Mouse (Mus musculus): ENCODE measurements at regions not wholly inside any gene's neighbourhood (a gene's known extent, or its start where the extent isn't known, plus 50 kb on each side); places are given as distances from the start of the nearest gene placed in this dataset.

- no peak for ATAC-seq
- Histone ChIP-seq H3K4me1 (replicated peaks; ENCODE audit: control insufficient read depth, insufficient read depth, low read length) (no peaks in the 10 kb centered on the region), H3K27me3 (replicated peaks; ENCODE audit: control insufficient read depth, insufficient read depth, low read length) (no peaks in the 10 kb centered on the region), H3K9ac (ENCODE audit: low read depth, low read length) (no peak overlapping the region), H3K27ac (ENCODE audit: low read depth, low read length) (no peak overlapping the region), H3K4me2 (replicated peaks; ENCODE audit: low read depth) (no peak overlapping the region), H3K36me3 (ENCODE audit: control insufficient read depth, insufficient read depth) (no peaks in the 10 kb centered on the region), H3K4me3 (ENCODE audit: low read depth, low read length) (no peak overlapping the region), H3K9me3 (ENCODE audit: control insufficient read depth) (no peaks in the 10 kb centered on the region)
- no peak for TF ChIP-seq CTCF (IDR thresholded peaks at IDR 0.05; ENCODE audit: low read depth)
- 70% methylated on average over 2 of the region's 2 CpGs for WGBS
Observed at GRCm38 (mm10) chr10:99881901-99882300, 122.4 kb upstream of the Csl start.

GRCm38 (mm10) chr10:99879362-99879761, 119.9 kb upstream of the Csl start:
- 86% methylated on average over 5 of the region's 5 CpGs for WGBS

GRCm38 (mm10) chr10:99864711-99865110, 105.3 kb upstream of the Csl start:
- no peaks in the 10 kb centered on the region for H3K27me3 ChIP-seq (replicated peaks; ENCODE audit: control insufficient read depth, insufficient read depth, low read length)
- no peaks in the 10 kb centered on the region for H3K9me3 ChIP-seq (ENCODE audit: control insufficient read depth)
- ATAC-seq = no peak
- H3K36me3 ChIP-seq (ENCODE audit: control insufficient read depth, insufficient read depth) = no peaks in the 10 kb centered on the region
- 77% methylated on average over 1 of the region's 1 CpGs for WGBS
- no peaks in the 10 kb centered on the region for H3K4me1 ChIP-seq (replicated peaks; ENCODE audit: control insufficient read depth, insufficient read depth, low read length)
- no peak overlapping the region for H3K4me2 ChIP-seq (replicated peaks; ENCODE audit: low read depth)
- no peak overlapping the region for H3K27ac ChIP-seq (ENCODE audit: low read depth, low read length)
- no peak overlapping the region for H3K9ac ChIP-seq (ENCODE audit: low read depth, low read length)
- no peak for TF ChIP-seq CTCF (IDR thresholded peaks at IDR 0.05; ENCODE audit: low read depth)
- H3K4me3 ChIP-seq (ENCODE audit: low read depth, low read length) = no peak overlapping the region

More at GRCm38 (mm10) chr10:99879362-99879761, 119.9 kb upstream of the Csl start:
- no peak for TF ChIP-seq CTCF (IDR thresholded peaks at IDR 0.05; ENCODE audit: low read depth)
- Histone ChIP-seq H3K4me1 (replicated peaks; ENCODE audit: control insufficient read depth, insufficient read depth, low read length) (no peaks in the 10 kb centered on the region), H3K4me2 (replicated peaks; ENCODE audit: low read depth) (no peak overlapping the region), H3K9me3 (ENCODE audit: control insufficient read depth) (no peaks in the 10 kb centered on the region), H3K27me3 (replicated peaks; ENCODE audit: control insufficient read depth, insufficient read depth, low read length) (no peaks in the 10 kb centered on the region), H3K27ac (ENCODE audit: low read depth, low read length) (no peak overlapping the region), H3K4me3 (ENCODE audit: low read depth, low read length) (no peak overlapping the region), H3K9ac (ENCODE audit: low read depth, low read length) (no peak overlapping the region), H3K36me3 (ENCODE audit: control insufficient read depth, insufficient read depth) (no peaks in the 10 kb centered on the region)
- no peak for ATAC-seq

- no peak overlapping the region for H3K27ac ChIP-seq (ENCODE audit: low read depth, low read length)
- ATAC-seq = no peak
- no peaks in the 10 kb centered on the region for H3K9me3 ChIP-seq (ENCODE audit: control insufficient read depth)
- no peaks in the 10 kb centered on the region for H3K36me3 ChIP-seq (ENCODE audit: control insufficient read depth, insufficient read depth)
- no peak overlapping the region for H3K4me3 ChIP-seq (ENCODE audit: low read depth, low read length)
- 71% methylated on average over 10 of the region's 10 CpGs for WGBS
- H3K27me3 ChIP-seq (replicated peaks; ENCODE audit: control insufficient read depth, insufficient read depth, low read length) = no peaks in the 10 kb centered on the region
- H3K9ac ChIP-seq (ENCODE audit: low read depth, low read length) = no peak overlapping the region
- H3K4me1 ChIP-seq (replicated peaks; ENCODE audit: control insufficient read depth, insufficient read depth, low read length) = no peaks in the 10 kb centered on the region
- no peak overlapping the region for H3K4me2 ChIP-seq (replicated peaks; ENCODE audit: low read depth)
- no peak for TF ChIP-seq CTCF (IDR thresholded peaks at IDR 0.05; ENCODE audit: low read depth)
Observed at GRCm38 (mm10) chr10:99860322-99861089, 101.0 kb upstream of the Csl start.

GRCm38 (mm10) chr10:99844110-99844509, 84.7 kb upstream of the Csl start:
- Histone ChIP-seq H3K9me3 (ENCODE audit: control insufficient read depth) (no peaks in the 10 kb centered on the region), H3K9ac (ENCODE audit: low read depth, low read length) (no peak overlapping the region), H3K4me1 (replicated peaks; ENCODE audit: control insufficient read depth, insufficient read depth, low read length) (no peaks in the 10 kb centered on the region), H3K4me3 (ENCODE audit: low read depth, low read length) (no peak overlapping the region), H3K27me3 (replicated peaks; ENCODE audit: control insufficient read depth, insufficient read depth, low read length) (no peaks in the 10 kb centered on the region), H3K36me3 (ENCODE audit: control insufficient read depth, insufficient read depth) (no peaks in the 10 kb centered on the region), H3K4me2 (replicated peaks; ENCODE audit: low read depth) (no peak overlapping the region), H3K27ac (ENCODE audit: low read depth, low read length) (no peak overlapping the region)
- TF ChIP-seq CTCF (IDR thresholded peaks at IDR 0.05; ENCODE audit: low read depth) = no peak
- ATAC-seq = peak; percentile 83
- WGBS = 42% methylated on average over 5 of the region's 5 CpGs

- ATAC-seq = no peak
- 65% methylated on average over 10 of the region's 10 CpGs for WGBS
Observed at GRCm38 (mm10) chr10:99841167-99841843, 81.8 kb upstream of the Csl start.

More at GRCm38 (mm10) chr10:99841167-99841843, 81.8 kb upstream of the Csl start:
- Histone ChIP-seq H3K9ac (ENCODE audit: low read depth, low read length) (no peak overlapping the region), H3K36me3 (ENCODE audit: control insufficient read depth, insufficient read depth) (no peaks in the 10 kb centered on the region), H3K4me3 (ENCODE audit: low read depth, low read length) (no peak overlapping the region), H3K27ac (ENCODE audit: low read depth, low read length) (no peak overlapping the region), H3K9me3 (ENCODE audit: control insufficient read depth) (no peaks in the 10 kb centered on the region), H3K4me1 (replicated peaks; ENCODE audit: control insufficient read depth, insufficient read depth, low read length) (no peaks in the 10 kb centered on the region), H3K27me3 (replicated peaks; ENCODE audit: control insufficient read depth, insufficient read depth, low read length) (no peaks in the 10 kb centered on the region), H3K4me2 (replicated peaks; ENCODE audit: low read depth) (no peak overlapping the region)
- TF ChIP-seq CTCF (IDR thresholded peaks at IDR 0.05; ENCODE audit: low read depth) = no peak
